Mouse (Mus musculus) midbrain, postnatal 0 days (tissue): ENCODE data around the gene Defb30. TPM values are rescaled to one million over a fixed set of nuclear protein-coding genes. Genes with fewer than 3 reads are reported as not detected.

Source experiments
- ATAC-seq: fragments of 200-750 bp; cut with Nextera tagmentation; 2 replicates; pipeline ENCODE4 v1.8.0; 2017; ENCODE audit warnings: moderate number of reproducible peaks, mild to moderate bottlenecking, moderate TSS enrichment, moderate library complexity; ENCODE audit not compliant: low FRiP score
- DNase-seq: peaks from one replicate; pipeline ENCODE4 v3.0.0-alpha.2; 2015; ENCODE audit warnings: low spot score
- H3K27ac ChIP-seq: fragments of 300-500 bp; sonication (generic); 2 replicates; pipeline ENCODE4 v1.5.1; 2014; ENCODE audit warnings: low read depth, mild to moderate bottlenecking, low read length, mixed read lengths
- H3K27me3 ChIP-seq: fragments of 300-500 bp; sonication (generic); 2 replicates; pipeline ENCODE4 v1.6.1; 2014; ENCODE audit warnings: low read length, control low read depth, mixed read lengths; ENCODE audit not compliant: insufficient read depth
- H3K36me3 ChIP-seq: fragments of 300-500 bp; sonication (generic); 2 replicates; pipeline ENCODE4 v1.6.1; 2014; ENCODE audit warnings: low read length, control low read depth, mixed read lengths; ENCODE audit not compliant: insufficient read depth
- H3K4me1 ChIP-seq: fragments of 300-500 bp; sonication (generic); 2 replicates; pipeline ENCODE4 v1.6.1; 2014; ENCODE audit warnings: mild to moderate bottlenecking, control low read depth, antibody characterized with exemption, low read length, mixed read lengths; ENCODE audit not compliant: insufficient read depth
- H3K4me2 ChIP-seq: fragments of 300-500 bp; sonication (generic); 2 replicates; pipeline ENCODE4 v1.6.1; 2014; ENCODE audit warnings: low read depth, mild to moderate bottlenecking, low read length, mixed read lengths; ENCODE audit not compliant: poor library complexity, severe bottlenecking
- H3K4me3 ChIP-seq: fragments of 300-500 bp; sonication (generic); 2 replicates; pipeline ENCODE4 v1.5.1; 2014; ENCODE audit warnings: low read depth, mild to moderate bottlenecking, low read length, moderate library complexity
- H3K9ac ChIP-seq: fragments of 300-500 bp; sonication (generic); replicated peaks from 2 replicates; pipeline ENCODE4 v1.6.1; 2014; ENCODE audit warnings: mild to moderate bottlenecking, low read length, moderate library complexity, mixed read lengths; ENCODE audit not compliant: poor library complexity, severe bottlenecking
- H3K9me3 ChIP-seq: fragments of 300-500 bp; sonication (generic); 2 replicates; pipeline ENCODE4 v1.6.1; 2016; ENCODE audit warnings: low read length, control low read depth
- CTCF ChIP-seq: IDR thresholded peaks from 2 replicates; pipeline ENCODE4 v1.5.1; 2016; ENCODE audit warnings: antibody characterized with exemption, mild to moderate bottlenecking
- WGBS: fragments of 180-500 bp; shearing (Covaris S2); extraction: QIAGEN DNeasy Blood & Tissue Kit; methylation state at CpG from one replicate; pipeline ENCODE4 v1.1.7; 2014; 5-methylcytosine and 5-hydroxymethylcytosine counted together
- polyA plus RNA-seq: library from polyadenylated mRNA; unstranded; fragments of >200 nt; fragmentation: Nextera tagmentation; extraction: Ambion mirVana; gene quantifications from 2 replicates; pipeline ENCODE4 v1.2.1, GENCODE M21; 2015
- total RNA-seq: library from RNA; depleted of rRNA; stranded (reverse); fragments of >200 nt; gene quantifications from 2 replicates; pipeline ENCODE4 v1.2.3, GENCODE M21; 2014; rRNA removed

Gene Defb30
- total and polyA plus RNA-seq, 2 experiments from 2014 or later = not detected

- Histone ChIP-seq H3K36me3 (no peaks in the 10 kb centered on the region), H3K4me2 (no peak within 1 kb of the TSS), H3K27ac (no peak within 1 kb of the TSS), H3K4me3 (no peak within 1 kb of the TSS), H3K4me1 (no peaks in the 10 kb centered on the region), H3K9me3 (no peaks in the 10 kb centered on the region), H3K27me3 (no peaks in the 10 kb centered on the region), H3K9ac (no peak within 1 kb of the TSS)
- DNase-seq = no peak
- no peak for TF ChIP-seq CTCF
- WGBS = 82% methylated on average over 1 of the region's 1 CpGs
- no peak for ATAC-seq
Measured at GRCm38 (mm10) chr14:62984410-62984809, 65.3 kb downstream of the Defb30 start, which contains the start of gene Defb48. Gene Defb48 (minus strand): TSS chr14:62984510.

Other genes with a start within 250 kb of the Defb30 start
- gene Wdfy2, start 212.3 kb downstream of the Defb30 start, total RNA-seq = 19.6 and 22.7 TPM in 2 replicates
- 4.3 TPM in 2 replicates for gene Wdfy2, start 212.3 kb downstream of the Defb30 start, polyA plus RNA-seq
- not detected in 2 replicates for gene Defb48, start 65.5 kb downstream of the Defb30 start, total RNA-seq
- gene Defb48, start 65.5 kb downstream of the Defb30 start, polyA plus RNA-seq = not detected in 2 replicates
- gene Defb47, start 51.9 kb downstream of the Defb30 start, total RNA-seq = not detected in 2 replicates
- gene Defb47, start 51.9 kb downstream of the Defb30 start, polyA plus RNA-seq = not detected in 2 replicates
- gene Defb43, start 38.2 kb downstream of the Defb30 start, total RNA-seq = not detected in 2 replicates
- gene Defb43, start 38.2 kb downstream of the Defb30 start, polyA plus RNA-seq = not detected in 2 replicates
- gene Defb42, start 3.0 kb downstream of the Defb30 start, total RNA-seq = 0.49 TPM in 1 of 2 replicates, not detected in the other
- gene Defb42, start 3.0 kb downstream of the Defb30 start, polyA plus RNA-seq = 0.11 TPM in 1 of 2 replicates, not detected in the other